In the genomic region with DNA sequence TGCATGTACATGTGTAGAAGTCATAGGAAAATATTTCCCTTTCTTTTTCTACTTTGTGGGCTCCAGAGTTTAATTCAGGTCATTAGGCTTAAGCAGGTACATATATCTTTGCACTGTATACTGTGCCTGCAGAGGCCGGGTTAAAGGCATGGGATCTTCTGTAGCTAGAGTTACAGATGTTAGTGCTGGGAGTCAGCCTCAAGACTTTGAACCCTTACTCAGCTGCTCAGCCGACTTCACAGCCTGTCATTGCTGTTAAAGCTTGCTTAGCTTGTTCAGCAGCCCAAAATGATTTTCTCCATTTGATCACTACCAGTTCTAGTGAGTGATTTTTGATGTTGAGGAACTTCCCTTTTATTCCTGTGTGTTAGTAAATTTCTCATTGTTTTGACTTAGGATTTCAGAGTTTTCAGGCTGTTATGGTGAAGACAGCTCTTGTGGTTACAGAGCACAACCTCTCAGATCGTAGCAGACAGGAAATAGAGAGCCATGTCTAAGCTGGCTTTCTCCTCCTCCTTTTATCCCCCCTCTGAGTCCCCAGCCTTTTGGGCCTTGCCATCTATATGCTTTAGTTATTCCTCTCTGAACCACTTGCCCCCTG, we compare ENCODE assay signal across 14 mouse cellular contexts. TPM values are rescaled to one million over a fixed set of nuclear protein-coding genes. Genes with fewer than 3 reads are reported as not detected.
A peak's percentile ranks its signal among the peaks of the same experiment; 100 is the strongest.
DNase-seq lines count a peak whose midpoint lies in the region; ATAC-seq and TF ChIP-seq lines count a peak whose summit lies in the region.
"Had no signal": no experiment of that assay in that cellular context is flagged by ENCODE, and none has a peak within 500 bp of the region (broad histone marks: within the 10 kb centered on the region; RNA-seq: fewer than 3 reads in every experiment).

No protein-coding gene starts in this region.

- H3K4me1 ChIP-seq in liver, adult 2 months (ENCODE audit: control insufficient read depth, insufficient read depth, low read length): peaks cover 12% of the 10 kb centered on the region
- H3K4me1 ChIP-seq in liver, embryonic 11.5 days (replicated peaks; ENCODE audit: control insufficient read depth, insufficient read depth, low read length): peaks cover 5% of the 10 kb centered on the region
- peaks cover 7% of the 10 kb centered on the region for H3K4me1 ChIP-seq in midbrain, embryonic 16.5 days (ENCODE audit: control insufficient read depth, insufficient read depth, low read length)
- H3K4me1 ChIP-seq: lung, embryonic 15.5 days had no signal

- DNase-seq in liver, adult 2 months (ENCODE audit: extremely low read depth, low read depth, low spot score): peak; percentile 35
- no peak for DNase-seq in liver, embryonic 11.5 days (ENCODE audit: low spot score)
- no peak for DNase-seq in retina, postnatal 1 day
- no peak for DNase-seq in urinary bladder, postnatal 36 days (ENCODE audit: low spot score in 2 of 2)
- DNase-seq: adrenal gland, adult 2 months; cerebellum, adult 9-10 months; heart, postnatal 10 days had no signal

- H3K79me2 ChIP-seq in liver, adult 2 months (ENCODE audit: control insufficient read depth, insufficient read depth, low read length): peaks cover 18% of the 10 kb centered on the region; the same call in 1 of the 2 replicates

- H3K4me3 ChIP-seq in liver, adult 2 months (ENCODE audit: insufficient read depth, low read depth, low read length): no peak overlapping the region
- no peak overlapping the region for H3K4me3 ChIP-seq in liver, embryonic 11.5 days (ENCODE audit: low read depth, low read length)
- no peak overlapping the region for H3K4me3 ChIP-seq in midbrain, embryonic 16.5 days (ENCODE audit: low read depth, low read length)
- H3K4me3 ChIP-seq: layer of hippocampus, adult 2 months; lung, embryonic 15.5 days had no signal

- no peaks in the 10 kb centered on the region for H3K9me3 ChIP-seq in liver, embryonic 11.5 days (ENCODE audit: control insufficient read depth, low read length)
- no peaks in the 10 kb centered on the region for H3K9me3 ChIP-seq in midbrain, embryonic 16.5 days (replicated peaks; ENCODE audit: control insufficient read depth, low read length, poor library complexity, severe bottlenecking)
- H3K9me3 ChIP-seq: lung, embryonic 15.5 days had no signal

- H3K27me3 ChIP-seq in liver, adult 2 months (ENCODE audit: control insufficient read depth, insufficient read depth, low read length): no peaks in the 10 kb centered on the region
- H3K27me3 ChIP-seq in liver, embryonic 11.5 days (replicated peaks; ENCODE audit: control insufficient read depth, insufficient read depth, low read length): no peaks in the 10 kb centered on the region
- no peaks in the 10 kb centered on the region for H3K27me3 ChIP-seq in midbrain, embryonic 16.5 days (ENCODE audit: control insufficient read depth, insufficient read depth, low read depth, low read length)
- H3K27me3 ChIP-seq: lung, embryonic 15.5 days had no signal

- H3K4me2 ChIP-seq in liver, embryonic 11.5 days: no peak overlapping the region
- no peak overlapping the region for H3K4me2 ChIP-seq in midbrain, embryonic 16.5 days (ENCODE audit: low read length)
- H3K4me2 ChIP-seq: hindbrain, embryonic 14.5 days; lung, embryonic 15.5 days; midbrain, embryonic 11.5 days had no signal

- ATAC-seq in liver, embryonic 11.5 days (replicated peaks; ENCODE audit: low FRiP score): no peak
- peak; percentile 88 for ATAC-seq in activated CD4-positive, CD25-positive, alpha-beta regulatory T cell, adult 4 months
- peak; percentile 39 for ATAC-seq in megakaryocyte progenitor cell, adult 5-6 weeks (replicated peaks; ENCODE audit: poor library complexity)
- no peak for ATAC-seq in midbrain, embryonic 16.5 days

- peaks cover 24% of the 10 kb centered on the region for H3K36me3 ChIP-seq in liver, adult 2 months (ENCODE audit: control insufficient read depth, insufficient read depth, low read length)
- H3K36me3 ChIP-seq in liver, embryonic 11.5 days (ENCODE audit: control insufficient read depth, insufficient read depth, low read length): peaks cover 12% of the 10 kb centered on the region
- no peaks in the 10 kb centered on the region for H3K36me3 ChIP-seq in midbrain, embryonic 16.5 days (ENCODE audit: control insufficient read depth, insufficient read depth, low read length)

- no peak for TF ChIP-seq POLR2A in liver, adult 2 months (IDR thresholded peaks at IDR 0.05; ENCODE audit: extremely low read depth, insufficient read depth, low read length)

- H3K9ac ChIP-seq in liver, adult 2 months (ENCODE audit: low read depth, low read length): no peak overlapping the region
- no peak overlapping the region for H3K9ac ChIP-seq in liver, embryonic 11.5 days (ENCODE audit: low read depth, low read length)
- H3K9ac ChIP-seq in midbrain, embryonic 16.5 days (ENCODE audit: low read depth, low read length): no peak overlapping the region
- H3K9ac ChIP-seq: hindbrain, embryonic 14.5 days; lung, embryonic 15.5 days had no signal

- no peak for TF ChIP-seq CTCF in liver, adult 2 months (IDR thresholded peaks at IDR 0.05; ENCODE audit: low read depth, low read length)

- WGBS in liver, adult 2 months: 32% methylated on average over 3 of the region's 3 CpGs
- WGBS in liver, embryonic 11.5 days: 59% methylated on average over 3 of the region's 3 CpGs
- 77% methylated on average over 3 of the region's 3 CpGs for WGBS in midbrain, embryonic 16.5 days

- no peak overlapping the region for H3K27ac ChIP-seq in liver, adult 2 months (replicated peaks; ENCODE audit: insufficient read depth, low read depth, low read length)
- no peak overlapping the region for H3K27ac ChIP-seq in liver, embryonic 11.5 days (ENCODE audit: low read depth, low read length)
- H3K27ac ChIP-seq in midbrain, embryonic 16.5 days (ENCODE audit: low read length): no peak overlapping the region
- H3K27ac ChIP-seq: hindbrain, embryonic 14.5 days; lung, embryonic 15.5 days had no signal

RNA-seq across cellular contexts. Expression of a gene that starts 45.6 kb away (rescaled TPM):
- 45.4 TPM in 2 replicates for total RNA-seq in liver, adult 2 months (2014; rRNA removed)
- polyA plus RNA-seq in liver, adult 2 months (2012; rRNA removed): 8.0 and 8.9 TPM in 2 replicates
- 35.5 and 41.3 TPM in 2 replicates for polyA plus RNA-seq in liver, embryonic 11.5 days (2014; fragmentation: Nextera tagmentation; extraction: Ambion mirVana)
- polyA plus RNA-seq in activated CD4-positive, CD25-positive, alpha-beta regulatory T cell, adult 4 months (2017; shearing (Covaris generic)): 10 to 100 TPM; 53.0 to 53.8 TPM
- 90.4 and 94.9 TPM in 2 replicates for total RNA-seq in megakaryocyte progenitor cell, adult 5-6 weeks (2015)
- total RNA-seq in megakaryocyte progenitor cell, adult 5-6 weeks (2017): 74.5 and 89.7 TPM in 2 replicates
- 45.2 and 54.8 TPM in 2 replicates for polyA plus RNA-seq in midbrain, embryonic 16.5 days (2015; fragmentation: Nextera tagmentation; extraction: Ambion mirVana)

Comparison
In these comparisons a context has a peak if more than half of its experiments do, and no peak if none do; other contexts are left out.
1. ATAC-seq: peak in activated CD4-positive, CD25-positive, alpha-beta regulatory T cell, adult 4 months (single experiment) and megakaryocyte progenitor cell, adult 5-6 weeks (single experiment); none in liver, embryonic 11.5 days (single experiment) and midbrain, embryonic 16.5 days (single experiment).